Mouse (Mus musculus): ENCODE measurements around the gene Znrd1.

Gene Znrd1

DNA sequence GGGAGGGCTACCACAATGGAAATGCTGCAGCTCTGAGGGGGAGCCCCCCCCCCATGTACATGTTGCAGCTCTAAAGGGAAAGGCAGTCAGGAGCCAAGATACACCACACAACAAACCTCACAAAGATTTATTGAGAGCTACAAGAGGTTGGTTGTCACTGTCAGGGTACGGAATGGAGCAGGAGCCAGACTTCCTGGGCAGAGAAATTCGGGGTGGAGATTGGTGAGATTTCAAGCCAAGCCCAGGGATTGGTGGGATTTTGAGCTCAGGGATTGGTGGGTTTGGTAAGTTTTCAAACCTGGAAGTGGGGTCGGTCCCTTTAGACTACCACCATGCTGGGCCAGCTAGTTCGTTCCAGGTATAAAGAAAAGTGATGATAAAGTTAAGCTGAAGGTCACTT is 34.9 kb downstream of the Znrd1 start:
- DNase-seq (ENCODE audit: low spot score): no peak

DNA sequence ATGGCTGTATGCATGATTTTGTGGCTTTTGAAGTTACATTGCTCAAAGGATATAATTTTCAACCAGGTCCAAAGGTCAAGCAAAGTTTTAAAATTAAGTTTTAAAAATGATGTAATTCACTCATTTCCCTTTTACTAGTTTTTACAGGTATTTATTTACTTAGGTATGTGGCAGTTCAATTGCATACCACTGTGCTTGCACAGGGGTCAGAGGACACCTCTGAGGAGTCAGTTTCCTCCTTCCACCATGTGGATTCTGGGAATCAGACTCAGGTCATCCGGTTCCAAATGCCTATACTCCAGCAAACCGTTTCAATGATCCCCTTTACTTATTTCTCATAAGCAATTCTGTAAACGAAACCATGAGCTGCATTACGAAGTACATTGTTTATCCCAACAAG is 35.6 kb downstream of the Znrd1 start:
- DNase-seq (ENCODE audit: low spot score): peak; percentile 20

DNA sequence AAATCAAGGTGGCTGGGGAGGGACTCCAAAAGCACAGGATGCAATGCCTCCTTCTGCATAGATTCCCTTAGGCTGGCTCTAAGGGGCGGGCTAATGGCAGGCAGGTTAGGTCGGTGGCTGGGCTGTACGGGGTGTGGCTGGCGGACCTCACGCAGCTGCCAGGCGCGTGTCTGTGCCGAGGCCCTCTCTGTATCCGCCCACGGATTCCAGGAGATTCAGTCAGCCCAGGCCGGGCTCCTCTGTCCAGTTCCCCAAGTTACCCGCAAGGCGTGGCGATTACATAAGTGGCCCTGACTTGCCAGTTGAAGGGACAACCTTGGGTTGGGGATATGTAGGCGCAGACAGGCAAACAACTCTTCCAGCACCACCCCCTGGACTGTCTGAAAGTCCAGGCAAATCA is 38.1 kb downstream of the Znrd1 start:
- no peak for DNase-seq (ENCODE audit: low spot score)

DNA sequence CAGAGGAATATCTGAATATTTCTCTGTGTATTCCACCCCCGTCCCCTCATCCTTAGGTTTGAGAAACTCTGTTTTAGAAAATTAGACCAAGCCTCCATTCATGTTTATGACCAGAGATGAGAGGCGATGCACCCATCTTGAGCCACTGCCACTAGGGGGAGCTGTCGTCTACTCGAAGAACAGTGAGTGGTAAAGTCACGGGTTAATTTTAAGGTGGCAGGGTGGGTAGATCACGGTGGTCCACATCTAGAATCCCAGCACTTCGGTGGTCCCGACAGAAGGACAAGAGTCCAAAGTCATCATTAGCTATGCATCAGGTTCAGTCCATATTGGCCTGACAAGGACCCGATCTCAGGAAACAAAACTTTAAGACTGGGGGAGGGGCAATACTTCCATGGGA is 43.3 kb downstream of the Znrd1 start:
- peak; percentile 35 for DNase-seq (ENCODE audit: low spot score)

DNA sequence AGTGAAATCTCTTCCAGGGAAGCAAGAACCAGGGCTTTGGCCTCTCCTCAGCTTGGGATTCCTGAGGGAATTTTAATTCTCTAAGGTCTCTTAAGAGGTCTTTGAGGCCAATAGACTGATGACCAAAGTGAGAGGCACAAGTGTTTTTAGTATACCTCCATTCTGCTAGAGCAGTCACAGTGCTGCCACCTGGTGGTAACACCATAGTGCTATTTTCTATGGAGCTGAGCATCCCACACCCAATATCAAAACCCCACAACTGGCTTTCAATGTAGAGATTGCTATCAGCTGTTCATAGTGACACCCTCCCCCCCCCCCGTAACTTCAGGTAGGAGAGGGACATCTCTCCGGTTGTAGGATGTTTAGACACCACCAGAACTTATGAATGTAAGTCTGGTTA is 44.3 kb downstream of the Znrd1 start:
- DNase-seq (ENCODE audit: low spot score): peak; percentile 53

DNA sequence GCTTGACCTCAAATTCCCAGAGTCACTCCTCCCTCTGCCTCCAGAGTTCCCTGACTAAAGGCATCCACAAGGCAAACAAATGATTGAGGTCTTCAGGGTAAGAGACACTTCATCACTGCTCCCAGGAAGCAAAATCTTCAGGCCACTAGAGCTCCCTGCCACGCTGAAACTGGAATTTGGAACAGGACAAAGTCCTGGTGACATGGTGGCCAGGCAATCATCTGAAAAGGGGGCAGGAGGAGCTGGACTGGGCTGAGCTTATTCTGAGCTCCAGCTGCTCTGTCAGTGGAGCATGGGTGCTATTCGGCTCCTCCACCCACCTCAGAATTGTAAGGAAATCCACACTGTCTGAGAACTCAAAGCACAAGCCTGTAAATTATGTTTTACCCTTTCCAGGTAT is 46.3 kb downstream of the Znrd1 start:
- DNase-seq (ENCODE audit: low spot score): no peak

DNA sequence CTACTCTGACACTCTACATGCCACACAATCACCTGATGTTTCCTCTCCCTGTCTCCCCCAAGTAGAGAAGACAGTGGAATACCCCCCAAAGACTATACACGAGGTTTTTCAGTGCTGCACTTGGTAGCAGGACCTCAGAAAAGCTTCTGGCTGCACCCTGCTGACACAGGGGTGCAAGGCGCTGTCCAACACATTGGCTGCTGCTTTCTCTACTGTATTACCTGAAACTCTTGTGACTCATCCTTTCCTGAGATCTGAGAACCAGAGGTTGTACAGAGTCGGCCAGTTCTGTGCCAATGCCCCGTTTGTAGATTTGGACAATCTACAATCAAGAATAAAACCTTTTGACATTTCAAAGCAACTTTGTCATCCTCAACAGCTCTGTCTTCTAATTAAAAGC is 48.6 kb downstream of the Znrd1 start:
- no peak for DNase-seq (ENCODE audit: low spot score)

DNA sequence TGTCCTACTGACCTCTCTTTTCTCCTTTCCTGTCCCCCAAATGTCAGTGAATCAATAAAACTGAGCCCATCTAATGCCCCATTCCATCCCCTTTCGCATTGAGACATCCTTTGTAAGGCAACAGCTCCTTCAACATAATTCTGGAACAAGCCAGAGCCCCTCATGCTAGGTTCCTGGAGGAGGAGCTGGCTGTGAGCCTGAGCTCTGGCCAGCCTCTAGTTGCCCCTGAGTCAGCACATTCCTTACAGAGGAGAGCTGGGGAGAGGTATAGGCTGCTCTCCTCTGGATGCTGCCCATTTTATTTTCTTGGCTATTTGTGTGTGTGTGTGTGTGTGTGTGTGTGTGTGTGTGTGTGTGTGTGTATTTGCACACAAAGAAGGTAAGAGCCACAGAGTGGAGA is 50.1 kb downstream of the Znrd1 start:
- no peak for DNase-seq (ENCODE audit: low spot score)

Data from yolk sac, embryonic 10.5 days (tissue).